Mouse (Mus musculus): ENCODE measurements around the gene Lyzl4. TPM values are rescaled to one million over a fixed set of nuclear protein-coding genes. Genes with fewer than 3 reads are reported as not detected.
A peak's percentile ranks its signal among the peaks of the same experiment; 100 is the strongest.

Gene Lyzl4
- polyA plus RNA-seq, 1 experiment from 2014 or later = not detected

GRCm38 (mm10) chr9:121549010-121549409 is 92.9 kb downstream of the Lyzl4 start:
- 68% methylated on average over 5 of the region's 5 CpGs for WGBS

GRCm38 (mm10) chr9:121547431-121547830 is 94.5 kb downstream of the Lyzl4 start:
- Histone ChIP-seq H3K4me3 (no peak overlapping the region), H3K4me1 (replicated peaks) (no peaks in the 10 kb centered on the region), H3K9me3 (no peaks in the 10 kb centered on the region), H3K27me3 (ENCODE audit: insufficient read depth, poor library complexity, severe bottlenecking) (no peaks in the 10 kb centered on the region), H3K27ac (no peak overlapping the region), H3K36me3 (no peaks in the 10 kb centered on the region)
- DNase-seq (ENCODE audit: low spot score) = no peak
- 77% methylated on average over 4 of the region's 4 CpGs for WGBS

More at GRCm38 (mm10) chr9:121549010-121549409, 92.9 kb downstream of the Lyzl4 start:
- H3K4me3 ChIP-seq = no peak overlapping the region
- no peaks in the 10 kb centered on the region for H3K4me1 ChIP-seq (replicated peaks)
- no peak for DNase-seq (ENCODE audit: low spot score)
- H3K36me3 ChIP-seq = no peaks in the 10 kb centered on the region
- H3K9me3 ChIP-seq = no peaks in the 10 kb centered on the region
- no peaks in the 10 kb centered on the region for H3K27me3 ChIP-seq (ENCODE audit: insufficient read depth, poor library complexity, severe bottlenecking)
- no peak overlapping the region for H3K27ac ChIP-seq

GRCm38 (mm10) chr9:121541530-121541929 is 100.4 kb downstream of the Lyzl4 start:
- Histone ChIP-seq H3K36me3 (no peaks in the 10 kb centered on the region; the same call in 1 of the 2 replicates), H3K27ac (peak overlapping the region; percentile 51)
- peak; percentile 6 for DNase-seq (ENCODE audit: low spot score)

GRCm38 (mm10) chr9:121532626-121533025 is 109.3 kb downstream of the Lyzl4 start:
- 0 out of 2 replicates have a peak, but pooled peaks cover 8% of the 10 kb centered on the region for H3K9me3 ChIP-seq
- no peak overlapping the region for H3K27ac ChIP-seq
- 87% methylated on average over 9 of the region's 9 CpGs for WGBS
- H3K4me1 ChIP-seq (replicated peaks) = peaks cover 14% of the 10 kb centered on the region
- H3K36me3 ChIP-seq = no peaks in the 10 kb centered on the region; the same call in 1 of the 2 replicates
- H3K4me3 ChIP-seq = no peak overlapping the region
- H3K27me3 ChIP-seq (ENCODE audit: insufficient read depth, poor library complexity, severe bottlenecking) = no peaks in the 10 kb centered on the region
- DNase-seq (ENCODE audit: low spot score) = no peak

More at GRCm38 (mm10) chr9:121541530-121541929, 100.4 kb downstream of the Lyzl4 start:
- no peak overlapping the region for H3K4me3 ChIP-seq
- peaks cover 4% of the 10 kb centered on the region; the same call in 1 of the 2 replicates for H3K9me3 ChIP-seq
- H3K4me1 ChIP-seq (replicated peaks) = peaks cover 3% of the 10 kb centered on the region; the same call in 1 of the 2 replicates
- no peaks in the 10 kb centered on the region for H3K27me3 ChIP-seq (ENCODE audit: insufficient read depth, poor library complexity, severe bottlenecking)

- 44% methylated on average over 8 of the region's 8 CpGs for WGBS
- H3K27me3 ChIP-seq (ENCODE audit: insufficient read depth, poor library complexity, severe bottlenecking) = no peaks in the 10 kb centered on the region
Measured at GRCm38 (mm10) chr9:121528605-121529357, 113.1 kb downstream of the Lyzl4 start.

More at GRCm38 (mm10) chr9:121528605-121529357, 113.1 kb downstream of the Lyzl4 start:
- H3K27ac ChIP-seq = peak overlapping the region; percentile 62; the same call in 1 of the 2 replicates
- H3K4me1 ChIP-seq (replicated peaks) = peaks cover 14% of the 10 kb centered on the region
- H3K9me3 ChIP-seq = no peaks in the 10 kb centered on the region; the same call in 1 of the 2 replicates
- DNase-seq (ENCODE audit: low spot score) = peak; percentile 7
- no peaks in the 10 kb centered on the region for H3K36me3 ChIP-seq
- no peak overlapping the region for H3K4me3 ChIP-seq

Other genes with a start within 250 kb of the Lyzl4 start
- 1.7 and 2.4 TPM in 2 replicates for gene Cck, start 146.4 kb downstream of the Lyzl4 start, polyA plus RNA-seq (2016; fragmentation: Nextera tagmentation; extraction: Ambion mirVana)
- gene Vipr1, start 620 bp upstream of the Lyzl4 start, polyA plus RNA-seq (2016; fragmentation: Nextera tagmentation; extraction: Ambion mirVana) = 0.41 and 0.43 TPM in 2 replicates
- 17.8 and 18.2 TPM in 2 replicates for gene Sec22c, start 63.4 kb upstream of the Lyzl4 start, polyA plus RNA-seq (2016; fragmentation: Nextera tagmentation; extraction: Ambion mirVana)
- 103 and 112 TPM in 2 replicates for gene Ss18l2, start 68.2 kb upstream of the Lyzl4 start, polyA plus RNA-seq (2016; fragmentation: Nextera tagmentation; extraction: Ambion mirVana)
- 45.9 and 57.6 TPM in 2 replicates for gene Nktr, start 77.1 kb upstream of the Lyzl4 start, polyA plus RNA-seq (2016; fragmentation: Nextera tagmentation; extraction: Ambion mirVana)
- 5.5 and 8.4 TPM in 2 replicates for gene Zfp651, start 117.2 kb upstream of the Lyzl4 start, polyA plus RNA-seq (2016; fragmentation: Nextera tagmentation; extraction: Ambion mirVana)
- gene Klhl40, start 135.5 kb upstream of the Lyzl4 start, polyA plus RNA-seq (2016; fragmentation: Nextera tagmentation; extraction: Ambion mirVana) = 0.06 and 0.16 TPM in 2 replicates
- gene Hhatl, start 150.4 kb upstream of the Lyzl4 start, polyA plus RNA-seq (2016; fragmentation: Nextera tagmentation; extraction: Ambion mirVana) = not detected in 2 replicates
- gene Ccdc13, start 197.4 kb upstream of the Lyzl4 start, polyA plus RNA-seq (2016; fragmentation: Nextera tagmentation; extraction: Ambion mirVana) = 2.6 and 2.7 TPM in 2 replicates
- 201 and 236 TPM in 2 replicates for gene Higd1a, start 216.3 kb upstream of the Lyzl4 start, polyA plus RNA-seq (2016; fragmentation: Nextera tagmentation; extraction: Ambion mirVana)